ENCODE assay signal across 7 mouse cellular contexts in the genomic region with DNA sequence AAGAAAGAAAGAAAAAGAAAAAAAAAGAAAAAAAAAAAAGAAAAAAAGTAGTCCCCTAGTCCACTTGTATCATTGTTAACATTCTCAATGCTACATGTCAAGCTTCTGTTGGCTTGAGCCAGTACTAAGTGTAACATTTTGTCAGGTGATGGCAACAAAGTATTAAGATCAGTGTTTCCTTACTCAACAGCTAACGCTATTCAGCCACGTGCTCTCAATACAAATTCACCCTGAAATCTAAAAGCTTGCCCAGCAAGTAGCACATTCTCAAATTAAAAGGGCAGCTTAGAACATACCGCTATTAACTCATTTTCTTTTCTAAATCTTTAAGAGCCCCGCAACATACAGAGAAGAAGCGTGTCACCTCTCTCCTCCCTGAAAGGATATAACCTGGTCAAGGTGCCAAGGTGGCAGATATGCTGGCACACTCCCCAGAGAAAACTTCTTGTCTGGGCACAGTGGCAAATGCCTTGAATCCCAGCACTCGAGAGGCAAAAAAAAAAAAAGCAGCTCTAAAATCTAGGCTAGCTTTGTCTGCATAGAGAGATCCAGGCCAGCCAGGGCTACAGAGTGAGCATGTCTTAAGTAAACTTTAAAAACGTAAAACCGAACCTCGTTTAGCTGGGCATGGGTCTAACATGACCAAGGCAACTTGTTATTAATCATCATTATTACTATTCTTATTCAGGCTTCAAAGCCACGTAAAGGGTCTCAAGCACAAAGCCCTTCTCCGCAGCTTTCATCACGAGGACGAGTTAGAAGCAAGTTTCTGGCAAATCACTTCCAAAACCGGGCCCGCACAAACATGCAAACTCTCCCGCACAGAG. TPM values are rescaled to one million over a fixed set of nuclear protein-coding genes. Genes with fewer than 3 reads are reported as not detected.
DNase-seq lines count a peak whose midpoint lies in the region; ATAC-seq and TF ChIP-seq lines count a peak whose summit lies in the region.

No protein-coding gene starts in this region.

- dilution Hi-C loops in CH12.LX (cut with MboI; ENCODE audit: extremely low pct_ligation_motif_present, extremely low pct_unique_long_range_greater_than_20kb, low sequenced_read_pairs) = no loop called here

- TF ChIP-seq RAD21 in CH12.LX (IDR thresholded peaks at IDR 0.05; ENCODE audit: low read depth, low read length) = no peak

- H3K79me2 ChIP-seq in CH12.LX (replicated peaks; ENCODE audit: control insufficient read depth, extremely low read depth, insufficient read depth, poor library complexity, severe bottlenecking) = peaks cover 39% of the 10 kb centered on the region
- peaks cover 54% of the 10 kb centered on the region for H3K79me2 ChIP-seq in macrophage (ENCODE audit: inconsistent target)

- no peak for TF ChIP-seq CTCF in CH12.LX (conservative IDR thresholded peaks at IDR 0.05 in 1 of 2, IDR thresholded peaks at IDR 0.05 in 1 of 2; ENCODE audit: low read depth in 2 of 2, low read length in 2 of 2)

- no peaks in the 10 kb centered on the region for H3K27me3 ChIP-seq in CH12.LX (replicated peaks)
- no peaks in the 10 kb centered on the region for H3K27me3 ChIP-seq in embryonic facial prominence, embryonic 11.5 days (ENCODE audit: control insufficient read depth, insufficient read depth, low read length)
- no peaks in the 10 kb centered on the region for H3K27me3 ChIP-seq in heart, embryonic 11.5 days (ENCODE audit: control insufficient read depth, insufficient read depth, low read length)

- peaks cover 6 to 42% of the 10 kb centered on the region in 2 experiments; a peak in 3 of 4 replicates for H3K4me1 ChIP-seq in CH12.LX (ENCODE audit: control insufficient read depth in 1 of 2, insufficient read depth in 2 of 2)
- no peaks in the 10 kb centered on the region for H3K4me1 ChIP-seq in embryonic facial prominence, embryonic 11.5 days (ENCODE audit: control insufficient read depth, insufficient read depth, low read length)
- peaks cover 6% of the 10 kb centered on the region for H3K4me1 ChIP-seq in heart, embryonic 11.5 days (ENCODE audit: control insufficient read depth, insufficient read depth, low read length)

- H3K27ac ChIP-seq in CH12.LX (ENCODE audit: insufficient read depth, low read depth) (peak overlapping the region; percentile 81), macrophage (peak overlapping the region; percentile 60)
- H3K27ac ChIP-seq in embryonic facial prominence, embryonic 11.5 days (replicated peaks; ENCODE audit: low read depth, low read length) = peak overlapping the region; percentile 97
- H3K27ac ChIP-seq in heart, embryonic 11.5 days (ENCODE audit: low read depth, low read length) = peak overlapping the region; percentile 98

- peak overlapping the region; percentile 83 for H3K9ac ChIP-seq in CH12.LX (ENCODE audit: insufficient read depth, low read depth)
- peak overlapping the region; percentile 96 for H3K9ac ChIP-seq in embryonic facial prominence, embryonic 11.5 days (replicated peaks; ENCODE audit: low read length)
- peak overlapping the region; percentile 80 for H3K9ac ChIP-seq in heart, embryonic 11.5 days (ENCODE audit: low read depth, low read length)

- no peaks in the 10 kb centered on the region for H3K9me3 ChIP-seq in CH12.LX (replicated peaks; ENCODE audit: low read length)
- H3K9me3 ChIP-seq in embryonic facial prominence, embryonic 11.5 days (replicated peaks; ENCODE audit: control insufficient read depth, low read length) = no peaks in the 10 kb centered on the region
- no peaks in the 10 kb centered on the region for H3K9me3 ChIP-seq in heart, embryonic 11.5 days (replicated peaks; ENCODE audit: control insufficient read depth, low read length)

- in situ Hi-C loops in CH12.LX (cut with MboI; ENCODE audit: low pct_ligation_motif_present, low pct_unique_long_range_greater_than_20kb, low sequenced_read_pairs) = no loop called here

- 1% methylated on average over 16 of the region's 16 CpGs for WGBS in embryonic facial prominence, embryonic 11.5 days
- WGBS in heart, embryonic 11.5 days (ENCODE audit: insufficient replicate concordance) = 3% methylated on average over 16 of the region's 16 CpGs
- WGBS in macrophage (ENCODE audit: missing documents) = 4% methylated on average over 16 of the region's 16 CpGs

- H3K36me3 ChIP-seq in CH12.LX (replicated peaks in 1 of 2; ENCODE audit: control insufficient read depth in 1 of 2, insufficient read depth in 1 of 2, low read length in 1 of 2) (peaks cover 2 to 19% of the 10 kb centered on the region in 2 experiments), macrophage (ENCODE audit: inconsistent target) (peaks cover 7% of the 10 kb centered on the region; the same call in 1 of the 2 replicates)
- H3K36me3 ChIP-seq in embryonic facial prominence, embryonic 11.5 days (replicated peaks; ENCODE audit: control insufficient read depth, insufficient read depth, low read depth, low read length) = no peaks in the 10 kb centered on the region
- no peaks in the 10 kb centered on the region for H3K36me3 ChIP-seq in heart, embryonic 11.5 days (ENCODE audit: control insufficient read depth, insufficient read depth, low read length)

- ATAC-seq in embryonic facial prominence, embryonic 11.5 days (replicated peaks; ENCODE audit: insufficient number of reproducible peaks, low FRiP score, low TSS enrichment, low read depth) = no peak
- ATAC-seq in heart, embryonic 11.5 days (replicated peaks; ENCODE audit: insufficient number of reproducible peaks, low FRiP score, low TSS enrichment) = no peak

- TF ChIP-seq POLR2A in CH12.LX (IDR thresholded peaks at IDR 0.05; ENCODE audit: low read depth, low read length) = no peak

- peak overlapping the region; percentile 94 for H3K4me2 ChIP-seq in CH12.LX (ENCODE audit: insufficient read depth, low read depth, poor library complexity, severe bottlenecking)
- H3K4me2 ChIP-seq in embryonic facial prominence, embryonic 11.5 days (ENCODE audit: low read depth, low read length) = peak overlapping the region; percentile 80
- H3K4me2 ChIP-seq in heart, embryonic 11.5 days = peak overlapping the region; percentile 70

- DNase-seq in CH12.LX (ENCODE audit: extremely low read depth) = no peak
- peak; percentile 11 for DNase-seq in Muller cell, postnatal 12 days (ENCODE audit: inconsistent ontology term)
- DNase-seq in embryonic facial prominence, embryonic 11.5 days (ENCODE audit: low spot score) = peak; percentile 32
- DNase-seq in kidney, postnatal 10 days = peak; percentile 24
- DNase-seq in natural killer cell, adult 2 months (ENCODE audit: low spot score in 2 of 2) = no peak

- TF ChIP-seq EP300 in CH12.LX (IDR thresholded peaks at IDR 0.05; ENCODE audit: low read length) = no peak

- H3K4me3 ChIP-seq in CH12.LX (replicated peaks in 1 of 3; ENCODE audit: low read depth in 2 of 3, low read length in 2 of 3, poor library complexity in 1 of 3) (peak overlapping the region; percentile 74 to 88 (median 84)), macrophage (ENCODE audit: inconsistent target) (peak overlapping the region; percentile 72)
- H3K4me3 ChIP-seq in embryonic facial prominence, embryonic 11.5 days (ENCODE audit: low read depth, low read length) = peak overlapping the region; percentile 78
- peak overlapping the region; percentile 73 for H3K4me3 ChIP-seq in heart, embryonic 11.5 days (ENCODE audit: low read depth, low read length)

TF ChIP-seq in CH12.LX, 34 proteins besides CTCF, POLR2A, EP300 and RAD21 (continues in another document):
- no peak for TF ChIP-seq RCOR1 (conservative IDR thresholded peaks at IDR 0.05; ENCODE audit: low read depth, low read length)
- TF ChIP-seq CHD2 (IDR thresholded peaks at IDR 0.05; ENCODE audit: low read length) = no peak
- no peak for TF ChIP-seq UBTF (IDR thresholded peaks at IDR 0.05; ENCODE audit: low read depth, low read length)
- TF ChIP-seq CHD1 (IDR thresholded peaks at IDR 0.05; ENCODE audit: low read depth, low read length) = peak; percentile 70; the same call in 1 of the 2 replicates
- TF ChIP-seq BHLHE40 (IDR thresholded peaks at IDR 0.05; ENCODE audit: low read depth, low read length) = peak; percentile 36

RNA-seq across cellular contexts. Expression of a gene that starts 0.9 kb away (rescaled TPM):
- total RNA-seq in CH12.LX (2012; rRNA removed) = 16.4 and 19.9 TPM in 2 replicates
- total RNA-seq in CH12.LX (2014; rRNA removed) = 42.6 and 48.4 TPM in 2 replicates
- polyA plus RNA-seq in CH12.LX (2012; ENCODE audit: insufficient read length, low read depth) = 54.2 and 60.0 TPM in 2 replicates
- polyA plus RNA-seq in embryonic facial prominence, embryonic 11.5 days (2014; fragmentation: Nextera tagmentation; extraction: Ambion mirVana) = 41.3 and 49.4 TPM in 2 replicates
- 22.7 and 27.8 TPM in 2 replicates for polyA plus RNA-seq in heart, embryonic 11.5 days (2014; fragmentation: Nextera tagmentation; extraction: Ambion mirVana)
- total RNA-seq in macrophage (2018; cell fraction: chromatin; rRNA removed) = 100 to 1,000 TPM in 2 of 26 experiments, 10 to 100 TPM in 24; 22.6 to 174 (median 68.7) TPM
- total RNA-seq in macrophage (2018; cell fraction: cytosol; rRNA removed) = 10 to 100 TPM in 16 of 26 experiments, 1 to 10 TPM in 10; 6.3 to 15.6 (median 10.2) TPM
- 10 to 100 TPM; 11.6 to 77.6 (median 34.4) TPM for total RNA-seq in macrophage (2018; cell fraction: nucleus; rRNA removed)
- 9.8 to 15.1 TPM (median 10.7 TPM) in 3 replicates for polyA plus RNA-seq in macrophage (2018)

RNA-seq across cellular contexts. Expression of a gene that starts 7.9 kb away (rescaled TPM):
- total RNA-seq in CH12.LX (2012; rRNA removed) (8.2 and 8.9 TPM in 2 replicates), CH12.LX (2014; rRNA removed) (21.1 and 23.1 TPM in 2 replicates)
- polyA plus RNA-seq in CH12.LX (2012; ENCODE audit: insufficient read length, low read depth) (12.4 and 15.8 TPM in 2 replicates), macrophage (2018) (6.9 to 8.0 TPM (median 7.7 TPM) in 3 replicates)
- polyA plus RNA-seq in embryonic facial prominence, embryonic 11.5 days (2014; fragmentation: Nextera tagmentation; extraction: Ambion mirVana) = 9.2 and 10.2 TPM in 2 replicates
- 9.7 and 13.2 TPM in 2 replicates for polyA plus RNA-seq in heart, embryonic 11.5 days (2014; fragmentation: Nextera tagmentation; extraction: Ambion mirVana)
- total RNA-seq in macrophage (2018; cell fraction: chromatin; rRNA removed) = 10 to 100 TPM in 5 of 26 experiments, 1 to 10 TPM in 20, under 1 TPM in 1; 0.75 to 13.9 (median 4.9) TPM
- total RNA-seq in macrophage (2018; cell fraction: cytosol; rRNA removed) = 10 to 100 TPM in 2 of 26 experiments, 1 to 10 TPM in 24; 2.5 to 10.4 (median 7.1) TPM
- total RNA-seq in macrophage (2018; cell fraction: nucleus; rRNA removed) = 10 to 100 TPM in 1 of 26 experiments, 1 to 10 TPM in 23, under 1 TPM in 2; 0.72 to 10.3 (median 3.5) TPM

RNA-seq across cellular contexts. Expression of a gene that starts 36.7 kb away (rescaled TPM):
- total RNA-seq in CH12.LX (2012; rRNA removed) = 2.7 and 2.8 TPM in 2 replicates
- 2.5 and 2.6 TPM in 2 replicates for total RNA-seq in CH12.LX (2014; rRNA removed)
- 1.9 TPM in 2 replicates for polyA plus RNA-seq in CH12.LX (2012; ENCODE audit: insufficient read length, low read depth)
- 22.0 and 22.8 TPM in 2 replicates for polyA plus RNA-seq in embryonic facial prominence, embryonic 11.5 days (2014; fragmentation: Nextera tagmentation; extraction: Ambion mirVana)
- polyA plus RNA-seq in heart, embryonic 11.5 days (2014; fragmentation: Nextera tagmentation; extraction: Ambion mirVana) = 9.1 and 11.1 TPM in 2 replicates
- total RNA-seq in macrophage (2018; cell fraction: chromatin; rRNA removed) = 1 to 10 TPM in 25 of 26 experiments, under 1 TPM in 1; 0.94 to 9.8 (median 3.1) TPM
- 10 to 100 TPM in 9 of 26 experiments, 1 to 10 TPM in 17; 2.1 to 12.7 (median 8.8) TPM for total RNA-seq in macrophage (2018; cell fraction: cytosol; rRNA removed)
- 10 to 100 TPM in 7 of 26 experiments, 1 to 10 TPM in 19; 1.3 to 21.8 (median 7.5) TPM for total RNA-seq in macrophage (2018; cell fraction: nucleus; rRNA removed)
- polyA plus RNA-seq in macrophage (2018) = 5.1 to 8.0 TPM (median 7.5 TPM) in 3 replicates

Comparison
In these comparisons a context has a peak if more than half of its experiments do, and no peak if none do; other contexts are left out.
1. DNase-seq: peak in Muller cell, postnatal 12 days (single experiment), embryonic facial prominence, embryonic 11.5 days (single experiment) and kidney, postnatal 10 days (single experiment); none in CH12.LX (single experiment) and natural killer cell, adult 2 months (0 of 2).
2. Peak in every context shown above with its lines, with median percentiles within 50 percentile points of each other: H3K27ac ChIP-seq, H3K4me2 ChIP-seq, H3K4me3 ChIP-seq and H3K9ac ChIP-seq.